Comparison of ENCODE assay signal across 20 mouse cellular contexts in genomic region chr12:110185399-110185798, GRCm38 (mm10).
DNase-seq lines count a peak whose midpoint lies in the region; ATAC-seq and TF ChIP-seq lines count a peak whose summit lies in the region.
"Had no signal": no experiment of that assay in that cellular context is flagged by ENCODE, and none has a peak within 500 bp of the region (broad histone marks: within the 10 kb centered on the region; RNA-seq: fewer than 3 reads in every experiment).

No protein-coding gene starts in this region.

- no peak overlapping the region for H3K4me2 ChIP-seq in forebrain, embryonic 11.5 days (ENCODE audit: low read depth, low read length, severe bottlenecking)
- no peak overlapping the region for H3K4me2 ChIP-seq in forebrain, postnatal 0 days (ENCODE audit: low read depth)
- H3K4me2 ChIP-seq in midbrain, embryonic 13.5 days (replicated peaks): no peak overlapping the region
- H3K4me2 ChIP-seq in forebrain, embryonic 13.5 days: no peak overlapping the region
- H3K4me2 ChIP-seq: heart, embryonic 11.5 days; heart, embryonic 15.5 days had no signal

- no peak overlapping the region for H3K4me3 ChIP-seq in forebrain, embryonic 11.5 days (ENCODE audit: low read depth, low read length)
- no peak overlapping the region for H3K4me3 ChIP-seq in forebrain, postnatal 0 days (ENCODE audit: low read depth, low read length)
- peak overlapping the region; percentile 18; the same call in 1 of the 2 replicates for H3K4me3 ChIP-seq in midbrain, embryonic 10.5 days
- H3K4me3 ChIP-seq in midbrain, embryonic 13.5 days (replicated peaks): no peak overlapping the region
- no peak overlapping the region for H3K4me3 ChIP-seq in embryonic facial prominence, embryonic 10.5 days
- no peak overlapping the region for H3K4me3 ChIP-seq in forebrain, embryonic 13.5 days
- H3K4me3 ChIP-seq: heart, adult 2 months; heart, embryonic 15.5 days had no signal

- DNase-seq in forebrain, embryonic 11.5 days (ENCODE audit: low spot score): peak; percentile 54
- DNase-seq in forebrain, postnatal 0 days: no peak
- DNase-seq in midbrain, embryonic 10.5 days (ENCODE audit: low spot score): peak; percentile 53
- DNase-seq in embryonic facial prominence, embryonic 10.5 days (ENCODE audit: low spot score): no peak
- no peak for DNase-seq in kidney, postnatal 14 days
- DNase-seq: adrenal gland, adult 2 months; adrenal gland, postnatal 25 days; cerebellum, adult 18-20 months; cerebellum, adult 9-11 months; cerebellum, postnatal 36 days; gastrocnemius, postnatal 14 days; heart, adult 2 months; heart, postnatal 14 days; kidney, adult 18-20 months had no signal

- peak overlapping the region; percentile 41; the same call in 1 of the 2 replicates for H3K27ac ChIP-seq in forebrain, embryonic 11.5 days (ENCODE audit: low read depth, low read length)
- H3K27ac ChIP-seq in forebrain, postnatal 0 days (ENCODE audit: low read depth, low read length): no peak overlapping the region
- peak overlapping the region; percentile 95 for H3K27ac ChIP-seq in midbrain, embryonic 10.5 days (replicated peaks)
- no peak overlapping the region for H3K27ac ChIP-seq in midbrain, embryonic 13.5 days
- H3K27ac ChIP-seq in embryonic facial prominence, embryonic 10.5 days (replicated peaks): peak overlapping the region; percentile 66; the same call in 1 of the 2 replicates
- H3K27ac ChIP-seq in forebrain, embryonic 13.5 days: peak overlapping the region; percentile 33
- H3K27ac ChIP-seq: heart, adult 2 months; heart, embryonic 15.5 days had no signal

- TF ChIP-seq CTCF in forebrain, postnatal 0 days (IDR thresholded peaks at IDR 0.05; ENCODE audit: low read depth): no peak

- H3K9me3 ChIP-seq in forebrain, embryonic 11.5 days (ENCODE audit: control insufficient read depth, low read length): no peaks in the 10 kb centered on the region
- no peaks in the 10 kb centered on the region for H3K9me3 ChIP-seq in forebrain, postnatal 0 days (ENCODE audit: low read length)
- no peaks in the 10 kb centered on the region for H3K9me3 ChIP-seq in midbrain, embryonic 10.5 days (replicated peaks)
- no peaks in the 10 kb centered on the region for H3K9me3 ChIP-seq in midbrain, embryonic 13.5 days
- no peaks in the 10 kb centered on the region for H3K9me3 ChIP-seq in embryonic facial prominence, embryonic 10.5 days
- H3K9me3 ChIP-seq in forebrain, embryonic 13.5 days (replicated peaks): no peaks in the 10 kb centered on the region
- H3K9me3 ChIP-seq: heart, embryonic 15.5 days had no signal

- WGBS in forebrain, embryonic 11.5 days: 26% methylated on average over 9 of the region's 9 CpGs
- WGBS in forebrain, postnatal 0 days: 48% methylated on average over 9 of the region's 9 CpGs
- WGBS in midbrain, embryonic 10.5 days: 30% methylated on average over 9 of the region's 9 CpGs
- 34% methylated on average over 9 of the region's 9 CpGs for WGBS in midbrain, embryonic 13.5 days
- 25% methylated on average over 8 of the region's 9 CpGs for WGBS in embryonic facial prominence, embryonic 10.5 days
- WGBS in forebrain, embryonic 13.5 days: 36% methylated on average over 8 of the region's 9 CpGs

- ATAC-seq in forebrain, embryonic 11.5 days (replicated peaks; ENCODE audit: low FRiP score): no peak
- ATAC-seq in forebrain, postnatal 0 days: no peak
- no peak for ATAC-seq in midbrain, embryonic 13.5 days
- no peak for ATAC-seq in forebrain, embryonic 13.5 days
- ATAC-seq: hindbrain, embryonic 16.5 days; inflammation-experienced regulatory T-cells, adult 6 months had no signal

- no peaks in the 10 kb centered on the region for H3K36me3 ChIP-seq in forebrain, embryonic 11.5 days (ENCODE audit: control insufficient read depth, insufficient read depth, low read length)
- H3K36me3 ChIP-seq in forebrain, postnatal 0 days (ENCODE audit: insufficient read depth): no peaks in the 10 kb centered on the region
- H3K36me3 ChIP-seq in midbrain, embryonic 10.5 days: no peaks in the 10 kb centered on the region
- no peaks in the 10 kb centered on the region for H3K36me3 ChIP-seq in midbrain, embryonic 13.5 days
- no peaks in the 10 kb centered on the region for H3K36me3 ChIP-seq in embryonic facial prominence, embryonic 10.5 days (replicated peaks)
- H3K36me3 ChIP-seq in forebrain, embryonic 13.5 days (ENCODE audit: poor library complexity, severe bottlenecking): no peaks in the 10 kb centered on the region
- H3K36me3 ChIP-seq: heart, embryonic 15.5 days had no signal

- peaks cover 35% of the 10 kb centered on the region for H3K27me3 ChIP-seq in forebrain, embryonic 11.5 days (ENCODE audit: control insufficient read depth, insufficient read depth, low read length)
- H3K27me3 ChIP-seq in forebrain, postnatal 0 days (ENCODE audit: insufficient read depth, low read length): peaks cover 21% of the 10 kb centered on the region
- H3K27me3 ChIP-seq in midbrain, embryonic 10.5 days (ENCODE audit: low read depth, poor library complexity, severe bottlenecking): peaks cover 76% of the 10 kb centered on the region
- peaks cover 58% of the 10 kb centered on the region for H3K27me3 ChIP-seq in midbrain, embryonic 13.5 days
- H3K27me3 ChIP-seq in embryonic facial prominence, embryonic 10.5 days (replicated peaks; ENCODE audit: low read depth, poor library complexity, severe bottlenecking): peaks cover 79% of the 10 kb centered on the region
- peaks cover 52% of the 10 kb centered on the region for H3K27me3 ChIP-seq in forebrain, embryonic 13.5 days

- H3K4me1 ChIP-seq in forebrain, embryonic 11.5 days (replicated peaks; ENCODE audit: control insufficient read depth, insufficient read depth, low read length): peaks cover 32% of the 10 kb centered on the region; the same call in 1 of the 2 replicates
- H3K4me1 ChIP-seq in forebrain, postnatal 0 days (ENCODE audit: insufficient read depth): 0 out of 2 replicates have a peak, but pooled peaks cover 3% of the 10 kb centered on the region
- H3K4me1 ChIP-seq in midbrain, embryonic 10.5 days: peaks cover 78% of the 10 kb centered on the region
- peaks cover 48% of the 10 kb centered on the region for H3K4me1 ChIP-seq in midbrain, embryonic 13.5 days (replicated peaks)
- H3K4me1 ChIP-seq in embryonic facial prominence, embryonic 10.5 days: peaks cover 51% of the 10 kb centered on the region
- H3K4me1 ChIP-seq in forebrain, embryonic 13.5 days: peaks cover 56% of the 10 kb centered on the region

- no peak overlapping the region for H3K9ac ChIP-seq in forebrain, embryonic 11.5 days (ENCODE audit: low read length)
- H3K9ac ChIP-seq in forebrain, postnatal 0 days: no peak overlapping the region
- H3K9ac ChIP-seq in midbrain, embryonic 13.5 days (replicated peaks): no peak overlapping the region
- H3K9ac ChIP-seq in forebrain, embryonic 13.5 days: no peak overlapping the region
- H3K9ac ChIP-seq: heart, embryonic 15.5 days had no signal

Comparison
In these comparisons a context has a peak if more than half of its experiments do, and no peak if none do; other contexts are left out.
1. DNase-seq: peak in forebrain, embryonic 11.5 days (single experiment) and midbrain, embryonic 10.5 days (single experiment); none in forebrain, postnatal 0 days (single experiment), embryonic facial prominence, embryonic 10.5 days (single experiment) and kidney, postnatal 14 days (single experiment).
2. H3K27ac ChIP-seq: peak in forebrain, embryonic 11.5 days (single experiment), midbrain, embryonic 10.5 days (single experiment), embryonic facial prominence, embryonic 10.5 days (single experiment) and forebrain, embryonic 13.5 days (single experiment); none in forebrain, postnatal 0 days (single experiment) and midbrain, embryonic 13.5 days (single experiment).